Mouse (Mus musculus): Measurements from ENCODE around the gene Sacs.

The Sacs gene

GRCm38 (mm10) chr14:61237101-61237654 lies 98.9 kb downstream of the Sacs start:
- DNase-seq (ENCODE audit: low spot score in 2 of 2): no peak

GRCm38 (mm10) chr14:61238751-61239150 lies 100.5 kb downstream of the Sacs start:
- peak in 1 of 2 experiments; percentile 20 for DNase-seq (ENCODE audit: low spot score in 2 of 2)

- no peak for DNase-seq (ENCODE audit: low spot score in 2 of 2)
These were observed 104.4 kb downstream of the Sacs start for GRCm38 (mm10) chr14:61242611-61243010.

- DNase-seq (ENCODE audit: low spot score in 2 of 2): no peak
These were observed 108.2 kb downstream of the Sacs start for GRCm38 (mm10) chr14:61246444-61246843.

GRCm38 (mm10) chr14:61252596-61253388 lies 114.5 kb downstream of the Sacs start:
- DNase-seq (ENCODE audit: low spot score in 2 of 2): no peak

DNA sequence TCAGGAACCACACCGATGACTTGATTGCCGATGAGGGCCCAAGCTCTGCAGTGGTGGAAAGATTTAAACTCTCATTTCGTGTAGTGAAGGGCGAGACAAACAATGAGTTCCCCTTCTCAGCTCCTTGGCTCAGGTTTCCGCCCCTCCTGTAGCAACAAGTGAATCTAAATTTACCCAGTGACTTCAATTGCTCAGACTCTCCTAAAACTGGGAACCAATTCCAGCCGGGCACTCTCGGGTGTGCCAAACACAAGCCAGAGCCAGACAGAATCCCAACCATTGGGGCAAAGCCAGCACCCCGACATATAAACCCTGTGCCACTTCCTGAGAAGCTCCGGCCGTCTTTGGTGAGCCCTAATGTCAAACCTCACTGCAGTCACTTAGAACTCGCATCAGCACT lies 120.1 kb downstream of the Sacs start, which contains the start of gene Sgcg:
TSS of gene Sgcg (minus strand) at position 139 of the 400 bp plus-strand sequence.
- no peak for DNase-seq (ENCODE audit: low spot score in 2 of 2)

GRCm38 (mm10) chr14:61259084-61259483 lies 120.8 kb downstream of the Sacs start:
- no peak for DNase-seq (ENCODE audit: low spot score in 2 of 2)

- DNase-seq (ENCODE audit: low spot score in 2 of 2): no peak
These were observed 129.7 kb downstream of the Sacs start for GRCm38 (mm10) chr14:61267908-61268475.

DNA sequence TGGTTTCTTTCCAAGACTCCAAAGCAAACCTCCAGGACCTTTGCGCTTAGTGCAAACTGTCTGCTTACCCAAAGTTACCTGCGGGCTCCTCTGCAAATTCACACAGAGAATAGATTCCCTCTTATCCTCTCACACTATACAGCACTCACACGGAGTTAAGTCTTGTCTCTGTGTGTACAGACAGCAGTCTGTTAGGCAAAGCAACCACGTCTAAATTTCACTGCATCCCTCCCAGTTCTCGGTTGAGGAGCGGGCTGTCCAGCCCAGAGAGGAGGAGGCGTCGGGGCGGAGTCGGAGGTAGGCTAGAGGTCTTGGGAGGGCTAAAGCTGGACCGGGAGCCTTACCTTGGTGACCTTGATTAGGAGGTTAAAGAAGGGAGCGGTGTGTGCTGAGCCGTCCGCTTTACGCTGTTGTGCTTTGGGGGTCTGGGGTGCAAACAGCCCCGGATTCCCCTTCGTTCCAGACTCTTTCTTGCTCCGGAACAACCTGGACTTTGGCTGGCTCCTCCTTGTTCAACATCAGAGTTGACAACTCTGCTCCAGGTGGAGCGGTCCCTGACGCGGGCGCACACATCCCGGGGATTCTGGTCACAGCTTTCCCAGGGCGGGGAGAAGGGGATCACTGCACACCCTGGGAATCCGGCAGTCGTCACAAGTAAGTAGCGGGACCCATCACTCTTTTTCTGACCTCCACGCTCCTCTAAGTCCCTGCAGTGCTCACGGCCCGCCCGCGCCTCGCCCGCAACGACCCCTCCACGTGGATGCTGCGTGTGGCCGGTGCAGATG lies 136.3 kb downstream of the Sacs start:
- no peak for DNase-seq (ENCODE audit: low spot score in 2 of 2)

DNA sequence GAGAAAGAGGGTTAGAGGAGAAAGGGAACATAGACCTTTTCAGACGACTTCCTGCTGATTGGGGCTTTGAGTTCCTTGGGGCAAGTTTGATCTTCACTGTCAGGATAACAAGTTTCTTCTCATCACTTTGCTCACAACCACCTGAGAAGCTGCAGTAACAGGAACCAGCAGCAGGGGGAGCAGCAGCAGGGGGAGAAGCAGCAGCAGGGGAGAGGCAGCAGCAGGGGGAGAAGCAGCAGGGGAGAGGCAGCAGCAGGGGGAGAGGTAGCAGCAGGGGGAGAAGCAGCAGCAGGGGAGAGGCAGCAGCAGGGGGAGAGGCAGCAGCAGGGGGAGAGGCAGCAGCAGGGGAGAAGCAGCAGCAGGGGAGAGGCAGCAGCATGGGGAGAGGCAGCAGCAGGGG lies 139.0 kb downstream of the Sacs start:
- peak; percentile 9 to 25 for DNase-seq (ENCODE audit: low spot score in 2 of 2)

- no peak for DNase-seq (ENCODE audit: low spot score in 2 of 2)
These were observed 140.5 kb downstream of the Sacs start for GRCm38 (mm10) chr14:61278676-61279300.

DNA sequence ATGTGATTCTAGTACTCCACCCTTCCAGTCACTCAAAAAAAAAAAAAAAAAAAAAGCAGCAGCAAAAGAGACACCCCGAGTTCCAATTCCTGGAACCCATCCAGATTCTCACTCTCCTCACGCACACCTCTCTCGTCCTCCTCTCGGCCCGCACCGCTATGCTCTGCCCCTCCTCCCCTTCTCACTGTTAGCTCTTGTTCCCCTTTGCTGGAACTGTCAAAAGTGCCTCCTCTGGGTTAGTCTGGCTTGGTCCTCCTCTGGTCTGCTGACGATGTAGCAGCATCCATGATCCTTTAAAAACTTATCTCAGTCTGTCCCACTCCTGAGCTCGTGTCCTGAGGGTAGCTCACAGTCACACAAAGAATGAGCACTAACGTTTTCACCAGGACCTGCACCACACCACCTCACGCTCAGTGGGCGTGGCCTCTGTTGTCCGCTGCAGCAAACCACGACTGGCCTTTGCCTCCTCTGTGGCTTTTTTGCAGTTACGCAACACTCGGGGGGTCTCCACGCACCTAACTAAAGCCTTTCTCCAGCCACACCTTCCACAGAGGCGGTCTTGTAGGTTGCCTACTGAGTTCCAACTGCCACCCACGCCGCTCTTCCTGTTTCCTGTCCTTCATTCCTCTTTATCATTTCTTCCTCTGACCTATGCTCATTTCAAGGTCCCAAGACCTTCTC lies 150.5 kb downstream of the Sacs start:
- no peak for DNase-seq (ENCODE audit: low spot score in 2 of 2)

All from frontal cortex, postnatal 25 days (tissue).